Mouse (Mus musculus) liver, embryonic 15.5 days (tissue): Measurements from ENCODE around the gene Dhx15. TPM values are rescaled to one million over a fixed set of nuclear protein-coding genes. Genes with fewer than 3 reads are reported as not detected.

Source experiments
- microRNA-seq: library from miRNA; unstranded; fragments of <30 nt; microRNA quantifications from one replicate; pipeline ENCODE4, GENCODE M21; 2016
- polyA plus RNA-seq: library from polyadenylated mRNA; unstranded; fragments of >200 nt; fragmentation: Nextera tagmentation; extraction: Ambion mirVana; gene quantifications from 2 replicates; pipeline ENCODE4 v1.2.1, GENCODE M21; 2015

Dhx15 gene
- polyA plus RNA-seq, 1 experiment from 2014 or later: 64.5 TPM

Small RNA genes within 50 kb of the gene (microRNA-seq; reads per million reads assigned to microRNA genes)
- not detected for gene Mir6417

Other genes with a start within 250 kb of the Dhx15 start
- 6.7 and 8.7 TPM in 2 replicates for gene Sod3, start 173.3 kb upstream of the Dhx15 start, polyA plus RNA-seq